Mouse (Mus musculus): ENCODE measurements around the gene Rsg1.

Rsg1 gene

DNA sequence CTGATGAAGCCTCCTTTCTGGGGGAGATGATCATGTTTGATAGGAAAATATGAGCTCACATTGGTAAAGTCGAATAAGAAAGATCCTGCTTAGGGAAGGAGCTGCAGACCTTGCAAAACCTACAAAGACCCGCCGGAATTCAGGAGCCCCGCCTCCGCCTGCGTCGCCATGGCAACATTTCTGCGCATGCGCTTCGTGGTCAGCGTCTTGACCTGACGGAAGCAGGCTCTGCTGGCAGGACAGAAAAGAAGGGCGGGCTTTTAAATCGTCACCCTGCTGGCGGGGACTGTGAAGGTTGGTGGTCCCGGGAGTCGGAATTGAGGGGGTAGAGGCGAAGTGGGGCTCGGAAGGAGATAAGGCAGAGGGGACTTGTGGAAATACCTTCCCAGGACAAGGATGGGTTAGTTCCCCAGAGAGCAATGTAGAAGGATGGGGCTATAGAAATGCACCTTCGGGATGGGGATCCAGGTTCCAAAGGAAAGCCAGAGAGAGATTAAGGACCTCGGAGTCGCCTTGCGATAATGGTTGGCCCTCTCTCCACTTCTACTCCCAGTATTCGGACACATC is at the start of gene Rsg1:
Gene Rsg1, plus strand, starts transcription at position 187 of the 567 bp plus-strand sequence.
- WGBS = under 1% methylated on average over 24 of the region's 24 CpGs

GRCm38 (mm10) chr4:141165744-141166292 is 47.9 kb upstream of the Rsg1 start:
- 71% methylated on average over 8 of the region's 8 CpGs for WGBS

GRCm38 (mm10) chr4:141167156-141167555 is 46.6 kb upstream of the Rsg1 start:
- 92% methylated on average over 3 of the region's 3 CpGs for WGBS

DNA sequence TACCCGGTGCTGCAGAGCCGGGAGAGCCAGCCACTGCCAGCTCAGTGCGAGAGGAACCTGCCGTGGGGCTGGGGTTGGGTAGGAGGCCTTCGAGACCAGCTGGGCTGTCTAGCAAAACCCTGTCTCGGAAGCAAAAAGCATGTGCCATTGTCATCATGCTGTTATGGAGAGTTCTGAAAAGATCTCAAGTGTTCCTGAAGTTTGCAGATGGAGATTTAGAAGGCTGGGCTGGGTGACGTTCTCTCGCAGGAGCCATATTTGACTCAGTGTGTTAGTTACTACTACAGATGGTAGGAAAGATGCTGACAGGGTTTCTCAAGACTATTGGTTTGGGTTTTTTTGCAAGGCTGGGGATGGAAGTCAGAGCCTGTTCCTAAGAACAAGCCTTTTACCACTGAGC is 41.6 kb upstream of the Rsg1 start:
- WGBS = 50% methylated on average over 8 of the region's 8 CpGs

- 46% methylated on average over 5 of the region's 5 CpGs for WGBS
These were observed 38.0 kb upstream of the Rsg1 start for GRCm38 (mm10) chr4:141175783-141176182.

GRCm38 (mm10) chr4:141176328-141176838 is 37.4 kb upstream of the Rsg1 start:
- WGBS = 53% methylated on average over 10 of the region's 10 CpGs

DNA sequence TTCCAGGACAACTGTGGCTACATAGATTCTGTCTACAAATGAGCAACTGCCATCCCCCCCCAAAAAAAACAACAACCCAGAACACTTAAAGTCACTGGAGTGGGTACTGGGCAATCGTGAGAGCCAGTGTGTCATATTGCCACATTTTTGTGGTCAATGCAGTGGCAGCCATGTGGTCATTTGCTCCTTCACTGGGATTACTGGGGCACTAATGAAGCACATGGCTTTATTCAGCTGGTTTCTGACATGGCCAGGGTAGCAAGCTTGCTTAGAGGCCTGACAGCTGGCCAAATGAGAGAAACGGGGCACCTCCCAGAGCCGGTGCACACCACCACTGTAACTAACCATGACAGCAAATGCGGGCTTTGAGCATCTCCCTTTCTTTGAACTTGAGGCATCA is 35.3 kb upstream of the Rsg1 start:
- WGBS = 64% methylated on average over 4 of the region's 4 CpGs

DNA sequence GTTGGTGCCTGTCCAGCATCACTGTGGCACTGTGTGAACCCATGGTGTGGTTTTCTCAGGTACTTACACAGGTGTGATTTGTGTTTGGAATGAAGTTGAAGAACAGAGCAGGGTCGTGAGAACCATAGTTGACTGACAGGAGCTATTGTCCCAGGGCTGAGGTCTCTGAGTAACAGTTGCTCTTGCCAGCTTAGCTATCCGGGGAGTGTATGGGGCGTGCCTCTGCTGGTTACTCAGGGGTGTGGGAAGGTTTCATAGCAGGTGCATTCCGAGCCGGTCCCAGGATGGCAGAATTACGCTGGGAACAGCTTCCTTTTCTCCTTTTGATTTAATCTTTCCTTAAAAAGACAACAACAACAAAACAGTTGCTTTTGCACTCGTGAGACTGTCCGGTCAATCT is 32.9 kb upstream of the Rsg1 start:
- 81% methylated on average over 8 of the region's 8 CpGs for WGBS

GRCm38 (mm10) chr4:141181981-141182380 is 31.8 kb upstream of the Rsg1 start:
- WGBS = 90% methylated on average over 6 of the region's 6 CpGs

GRCm38 (mm10) chr4:141183932-141184331 is 29.8 kb upstream of the Rsg1 start:
- 38% methylated on average over 2 of the region's 2 CpGs for WGBS

- WGBS = 90% methylated on average over 4 of the region's 4 CpGs
These were observed 29.3 kb upstream of the Rsg1 start for GRCm38 (mm10) chr4:141184426-141184825.

DNA sequence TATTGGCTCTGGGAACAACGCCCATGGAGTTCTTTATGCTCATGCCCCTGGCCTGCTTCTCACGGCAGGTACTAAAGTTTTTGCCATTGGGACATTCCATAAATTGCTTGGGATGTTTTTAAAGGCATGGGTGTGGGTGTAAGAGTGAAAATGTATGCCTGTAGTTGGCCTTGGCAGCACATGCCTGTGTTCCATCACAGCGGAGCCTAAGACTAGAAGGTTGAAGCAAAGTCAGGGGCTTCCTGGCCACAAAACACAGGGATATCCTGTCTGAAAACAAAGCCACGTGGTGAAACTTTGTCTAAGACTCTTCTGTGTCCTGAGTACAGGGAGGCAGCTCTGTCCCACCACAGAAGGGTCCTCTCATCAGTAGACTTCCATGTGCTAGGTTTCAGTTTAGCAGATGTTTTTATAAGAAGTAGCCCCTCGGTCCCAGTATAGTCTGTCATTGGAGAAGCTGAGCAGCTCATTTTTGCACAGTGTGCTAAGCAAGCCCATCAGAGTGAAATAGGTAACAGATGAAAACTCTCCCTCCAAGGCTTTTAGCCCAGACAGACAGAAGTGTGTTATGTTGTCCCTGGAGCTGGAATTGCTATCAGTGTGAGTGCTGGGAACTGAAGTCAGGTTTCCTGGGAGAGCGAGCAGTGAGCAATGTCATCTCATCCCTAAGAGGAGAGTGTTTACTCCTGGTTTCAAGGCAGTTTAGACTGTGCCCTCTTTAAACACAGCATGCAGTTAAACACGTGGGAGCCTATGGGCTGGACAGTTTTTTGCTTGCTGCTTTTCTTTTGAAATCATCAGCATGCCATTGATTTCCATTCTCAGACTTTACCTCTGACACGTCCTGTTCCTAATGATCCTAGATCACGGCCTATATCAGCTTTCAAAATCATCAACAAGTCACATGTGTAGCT is 26.6 kb upstream of the Rsg1 start:
- 58% methylated on average over 9 of the region's 9 CpGs for WGBS

DNA sequence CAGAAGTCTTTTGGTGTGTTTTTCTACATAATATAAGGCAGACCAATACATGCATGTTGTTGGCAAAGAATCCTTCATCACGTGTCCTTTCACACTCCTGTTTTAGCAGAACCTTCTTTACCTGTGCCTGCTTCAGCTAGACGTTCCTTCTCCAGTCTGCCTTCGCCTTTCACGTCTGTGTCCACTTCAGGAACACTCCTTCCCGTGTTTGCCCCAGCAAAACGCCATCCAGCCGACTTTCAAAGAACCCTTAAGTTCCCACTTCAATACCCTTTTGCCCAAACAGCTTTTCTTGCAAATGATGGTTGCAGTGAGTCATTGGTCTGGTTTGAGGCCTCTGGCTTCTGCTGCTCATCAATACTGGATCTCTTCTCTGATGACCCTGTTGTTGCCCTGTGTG is 22.5 kb upstream of the Rsg1 start:
- 88% methylated on average over 7 of the region's 7 CpGs for WGBS

DNA sequence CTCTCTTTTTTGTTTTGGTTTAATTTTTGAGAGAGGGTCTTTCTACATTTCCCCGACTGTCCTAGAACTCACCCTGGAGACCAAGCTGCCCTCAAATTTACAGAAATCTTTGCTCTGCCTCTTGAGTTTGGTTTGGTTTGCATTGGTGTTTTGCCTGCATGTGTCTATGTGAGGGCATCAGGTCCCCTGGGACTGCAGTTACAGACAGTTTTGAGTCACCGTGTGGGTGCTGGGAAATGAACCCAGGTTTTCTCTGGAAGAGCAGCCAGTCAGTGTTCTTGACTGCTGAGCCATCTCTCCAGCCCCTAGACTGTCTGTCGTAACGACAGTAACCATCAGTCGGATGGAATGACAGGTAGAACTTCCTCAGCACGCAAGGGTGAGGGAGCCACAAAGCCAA is 19.2 kb upstream of the Rsg1 start:
- WGBS = 96% methylated on average over 6 of the region's 6 CpGs

DNA sequence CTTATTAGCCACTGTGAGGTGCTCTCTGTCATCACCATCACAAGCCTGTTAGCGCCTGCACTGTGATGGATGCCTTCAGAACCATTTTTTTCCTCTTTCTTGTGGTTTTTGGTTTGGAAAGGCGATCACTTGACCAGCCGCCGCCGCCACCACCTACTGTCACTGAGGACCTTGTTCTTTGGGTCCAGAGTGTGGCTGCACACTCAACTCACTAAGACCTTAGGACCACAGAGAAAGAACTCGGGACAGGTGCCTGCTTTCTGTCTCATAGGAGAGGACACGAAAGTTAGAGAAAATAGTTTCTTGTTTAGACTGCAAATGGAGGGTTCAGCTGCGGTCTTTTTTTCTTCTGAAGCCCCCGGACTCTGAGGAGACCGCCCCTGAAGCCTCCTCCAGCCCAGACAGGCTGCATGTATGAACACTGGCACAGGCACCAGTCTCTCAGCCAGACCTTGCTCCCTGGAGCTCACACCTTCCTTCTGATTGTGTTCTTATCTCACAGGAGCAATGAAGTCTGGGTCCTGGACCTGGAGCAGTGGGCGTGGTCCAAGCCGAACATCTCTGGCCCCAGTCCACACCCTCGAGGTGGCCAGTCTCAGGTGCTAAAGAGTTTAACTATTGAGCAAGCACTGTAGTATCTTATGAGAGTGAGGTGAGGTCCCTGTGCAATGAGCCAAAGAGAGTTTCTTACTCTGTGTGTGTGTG is 16.6 kb upstream of the Rsg1 start:
- 97% methylated on average over 13 of the region's 13 CpGs for WGBS

- WGBS = 90% methylated on average over 13 of the region's 13 CpGs
These were observed 16.1 kb upstream of the Rsg1 start for GRCm38 (mm10) chr4:141197686-141198035.

GRCm38 (mm10) chr4:141200906-141201305 is 12.8 kb upstream of the Rsg1 start:
- 70% methylated on average over 11 of the region's 11 CpGs for WGBS

DNA sequence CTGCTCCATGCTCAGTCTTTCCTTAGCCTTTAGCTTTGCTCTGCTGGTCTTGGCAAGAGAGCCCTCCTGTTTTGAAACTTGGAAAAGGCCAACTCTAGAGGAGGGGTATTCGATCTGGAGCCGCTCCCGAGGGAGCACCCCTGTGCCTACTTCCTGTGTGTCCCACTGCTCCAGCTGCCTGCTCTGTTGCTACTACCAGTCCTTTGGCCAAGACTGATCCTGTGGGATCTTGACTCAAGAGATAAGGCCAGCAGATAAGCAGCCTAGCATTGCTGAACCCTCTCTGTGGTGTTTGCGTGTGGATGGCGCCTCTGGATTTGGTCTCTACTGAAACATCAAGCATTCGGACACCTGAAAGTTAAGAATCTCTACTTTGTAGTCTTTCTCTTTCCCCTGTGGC is 11.6 kb upstream of the Rsg1 start:
- WGBS = 93% methylated on average over 6 of the region's 6 CpGs

DNA sequence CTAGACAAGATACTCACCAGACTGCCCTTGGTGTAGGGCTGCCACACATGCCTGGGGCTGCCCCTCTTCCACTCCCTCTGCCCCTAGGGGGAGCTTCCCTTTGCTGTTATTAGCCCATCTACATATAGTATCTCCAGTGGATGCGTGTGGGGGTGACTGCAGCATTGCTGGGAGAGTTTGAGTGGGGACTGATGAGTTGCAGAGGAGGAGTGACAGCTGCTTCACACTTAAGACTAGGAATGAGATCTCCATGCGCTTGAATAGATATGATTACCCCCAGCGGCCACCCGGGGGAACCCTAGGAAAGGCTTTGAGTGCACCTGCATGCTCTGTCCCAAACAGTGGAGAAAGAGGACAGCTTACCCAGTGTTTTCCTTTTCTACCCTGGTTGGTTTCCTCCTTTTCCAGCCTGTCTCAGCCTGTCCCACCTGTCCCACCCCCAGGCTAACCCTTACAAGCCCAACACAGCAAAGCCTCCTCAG is 9.1 kb upstream of the Rsg1 start:
- 37% methylated on average over 4 of the region's 4 CpGs for WGBS

- WGBS = 93% methylated on average over 5 of the region's 5 CpGs
These were observed 6.7 kb upstream of the Rsg1 start for GRCm38 (mm10) chr4:141207081-141207480.

GRCm38 (mm10) chr4:141210524-141211219 is 3.1 kb upstream of the Rsg1 start:
- 68% methylated on average over 14 of the region's 14 CpGs for WGBS
